Mouse (Mus musculus) CH12.LX (cell line): ENCODE measurements at regions not wholly inside any gene's neighbourhood (a gene's known extent, or its start where the extent isn't known, plus 50 kb on each side); places are given as distances from the start of the nearest gene placed in this dataset.

Experiments used
- DNase-seq: peaks from one replicate; pipeline ENCODE4 v3.0.0-alpha.2; 2013; ENCODE audit errors: extremely low read depth
- H3K27ac ChIP-seq: 2 replicates; pipeline ENCODE4 v1.5.1; 2012; ENCODE audit warnings: low read depth, mild to moderate bottlenecking, control low read depth, moderate library complexity; ENCODE audit not compliant: insufficient read depth
- H3K27me3 ChIP-seq: replicated peaks from 2 replicates; pipeline ENCODE3; 2012; ENCODE audit warnings: inconsistent platforms
- H3K36me3 ChIP-seq, 2 experiments: replicated peaks in 1 of 2; 2 replicates each; pipeline versions ENCODE3 to v1.6.1; 2012; ENCODE audit warnings: inconsistent platforms in 1 of 2, low read length in 1 of 2, mild to moderate bottlenecking in 1 of 2, mixed read lengths in 1 of 2, moderate library complexity in 1 of 2; ENCODE audit not compliant: control insufficient read depth in 1 of 2, insufficient read depth in 1 of 2
- H3K4me1 ChIP-seq, 2 experiments: 2 replicates each; pipeline ENCODE4 v1.6.1; 2012; ENCODE audit warnings: inconsistent platforms in 1 of 2, moderate library complexity in 1 of 2; ENCODE audit not compliant: insufficient read depth in 2 of 2, control insufficient read depth in 1 of 2
- H3K4me2 ChIP-seq: 2 replicates; pipeline ENCODE4 v1.6.1; 2012; ENCODE audit warnings: low read depth, mild to moderate bottlenecking, control low read depth; ENCODE audit not compliant: poor library complexity, insufficient read depth, severe bottlenecking
- H3K4me3 ChIP-seq, 3 experiments: fragments of 150-350 bp in 1 of 3; sonication (generic) in 1 of 3; replicated peaks in 1 of 3; 2 replicates each; pipeline versions ENCODE3 to v1.5.1; 2011 to 2012; ENCODE audit warnings: low read depth in 2 of 3, low read length in 2 of 3, mild to moderate bottlenecking in 2 of 3, moderate library complexity in 2 of 3, control low read depth in 1 of 3, improper control_type of control experiment in 1 of 3, inconsistent platforms in 1 of 3, mixed read lengths in 1 of 3; ENCODE audit not compliant: poor library complexity in 1 of 3
- H3K79me2 ChIP-seq: replicated peaks from 2 replicates; pipeline ENCODE4 v1.6.1; 2012; ENCODE audit warnings: mild to moderate bottlenecking, moderate library complexity; ENCODE audit not compliant: control insufficient read depth, poor library complexity, insufficient read depth, severe bottlenecking; ENCODE audit errors: extremely low read depth
- H3K9ac ChIP-seq: 2 replicates; pipeline ENCODE4 v1.6.1; 2012; ENCODE audit warnings: low read depth, mild to moderate bottlenecking, control low read depth, moderate library complexity; ENCODE audit not compliant: insufficient read depth
- H3K9me3 ChIP-seq: replicated peaks from 2 replicates; pipeline ENCODE3; 2012; ENCODE audit warnings: low read length, inconsistent platforms, mixed read lengths
- BHLHE40 ChIP-seq: IDR thresholded peaks from 2 replicates; pipeline ENCODE4 v1.6.1; 2011; ENCODE audit warnings: mild to moderate bottlenecking, low read depth, low read length, improper control_type of control experiment
- E2F4 ChIP-seq: IDR thresholded peaks from 2 replicates; pipeline ENCODE4 v1.6.1; 2011; ENCODE audit warnings: low read depth, low read length, improper control_type of control experiment; ENCODE audit not compliant: insufficient replicate concordance
- ELF1 ChIP-seq: IDR thresholded peaks from 2 replicates; pipeline ENCODE4 v1.6.1; 2014; ENCODE audit warnings: low read depth, mild to moderate bottlenecking, inconsistent platforms, low read length, improper control_type of control experiment
- IRF4 ChIP-seq: IDR thresholded peaks from 2 replicates; pipeline ENCODE4 v1.6.1; 2014; ENCODE audit warnings: low read depth, mild to moderate bottlenecking, inconsistent platforms, low read length, improper control_type of control experiment
- JUN ChIP-seq: IDR thresholded peaks from 2 replicates; pipeline ENCODE4 v1.6.1; 2011; ENCODE audit warnings: low read depth, mild to moderate bottlenecking, low read length, improper control_type of control experiment, moderate library complexity; ENCODE audit not compliant: insufficient read depth
- JUND ChIP-seq: conservative IDR thresholded peaks from 2 replicates; pipeline ENCODE4 v1.6.1; 2011; ENCODE audit warnings: low read depth, low read length, improper control_type of control experiment
- MAFK ChIP-seq: IDR thresholded peaks from 2 replicates; pipeline ENCODE4 v1.6.1; 2011; ENCODE audit warnings: low read length, improper control_type of control experiment; ENCODE audit not compliant: insufficient replicate concordance
- MAX ChIP-seq: IDR thresholded peaks from 2 replicates; pipeline ENCODE4 v1.6.1; 2011; ENCODE audit warnings: low read length, improper control_type of control experiment
- MAZ ChIP-seq: IDR thresholded peaks from 2 replicates; pipeline ENCODE4 v1.6.1; 2012; ENCODE audit warnings: low read depth, mild to moderate bottlenecking, inconsistent platforms, low read length, improper control_type of control experiment, moderate library complexity
- MXI1 ChIP-seq: IDR thresholded peaks from 2 replicates; pipeline ENCODE4 v1.6.1; 2011; ENCODE audit warnings: mild to moderate bottlenecking, low read depth, low read length, improper control_type of control experiment
- MYC ChIP-seq: IDR thresholded peaks from 2 replicates; pipeline ENCODE4 v1.6.1; 2011; ENCODE audit warnings: low read depth, mild to moderate bottlenecking, improper control_type of control experiment, low read length
- NELFE ChIP-seq: IDR thresholded peaks from 2 replicates; pipeline ENCODE4 v1.6.1; 2011; ENCODE audit warnings: low read depth, low read length, improper control_type of control experiment
- NRF1 ChIP-seq: IDR thresholded peaks from 2 replicates; pipeline ENCODE4 v1.6.1; 2014; ENCODE audit warnings: low read depth, mild to moderate bottlenecking, inconsistent platforms, low read length, improper control_type of control experiment, moderate library complexity
- POLR2A ChIP-seq: IDR thresholded peaks from 2 replicates; pipeline ENCODE4 v1.6.1; 2011; ENCODE audit warnings: low read depth, mild to moderate bottlenecking, improper control_type of control experiment, low read length
- POLR2AphosphoS2 ChIP-seq: IDR thresholded peaks from 2 replicates; pipeline ENCODE4 v1.6.1; 2011; ENCODE audit warnings: low read depth, low read length, improper control_type of control experiment
- RCOR1 ChIP-seq: conservative IDR thresholded peaks from 2 replicates; pipeline ENCODE4 v1.6.1; 2012; ENCODE audit warnings: low read depth, mild to moderate bottlenecking, inconsistent platforms, low read length, improper control_type of control experiment
- SIN3A ChIP-seq: IDR thresholded peaks from 2 replicates; pipeline ENCODE4 v1.6.1; 2012; ENCODE audit warnings: low read length, improper control_type of control experiment, inconsistent platforms
- SMC3 ChIP-seq: IDR thresholded peaks from 2 replicates; pipeline ENCODE4 v1.6.1; 2011; ENCODE audit warnings: low read depth, low read length, improper control_type of control experiment
- USF1 ChIP-seq: IDR thresholded peaks from 2 replicates; pipeline ENCODE4 v1.6.1; 2014; ENCODE audit warnings: low read depth, mild to moderate bottlenecking, inconsistent platforms, low read length, improper control_type of control experiment
- USF2 ChIP-seq: conservative IDR thresholded peaks from 2 replicates; pipeline ENCODE4 v1.6.1; 2011; ENCODE audit warnings: low read depth, low read length, improper control_type of control experiment
- ZC3H11A ChIP-seq: IDR thresholded peaks from 2 replicates; pipeline ENCODE4 v1.6.1; 2012; ENCODE audit warnings: low read depth, mild to moderate bottlenecking, inconsistent platforms, low read length, improper control_type of control experiment
- ZMIZ1 ChIP-seq: IDR thresholded peaks from 2 replicates; pipeline ENCODE4 v1.6.1; 2012; ENCODE audit warnings: low read depth, mild to moderate bottlenecking, inconsistent platforms, low read length, improper control_type of control experiment
- ZNF384 ChIP-seq: IDR thresholded peaks from 2 replicates; pipeline ENCODE4 v1.6.1; 2012; ENCODE audit warnings: low read depth, low read length, improper control_type of control experiment, inconsistent platforms
- dilution Hi-C: fragments of 300-500 bp; cut with MboI; formaldehyde crosslinking; loops from 2 replicates; pipeline ENCODE4 v1.14.3; 2020; ENCODE audit warnings: low sequenced_read_pairs; ENCODE audit not compliant: extremely low pct_unique_long_range_greater_than_20kb, extremely low pct_ligation_motif_present
- in situ Hi-C: fragments of 300-500 bp; cut with MboI; formaldehyde crosslinking; loops from 3 replicates; pipeline ENCODE4 v1.14.3; 2019; ENCODE audit warnings: low sequenced_read_pairs, low pct_ligation_motif_present, low pct_unique_long_range_greater_than_20kb, mixed read lengths

- no peaks in the 10 kb centered on the region for H3K9me3 ChIP-seq
- no peak overlapping the region for H3K27ac ChIP-seq
- no peaks in the 10 kb centered on the region for H3K79me2 ChIP-seq
- no peak for DNase-seq
- H3K4me2 ChIP-seq = no peak overlapping the region
- H3K4me1 ChIP-seq = peaks cover 2 to 10% of the 10 kb centered on the region in 2 experiments; a peak in 3 of 4 replicates
- no peaks in the 10 kb centered on the region for H3K36me3 ChIP-seq
- H3K9ac ChIP-seq = no peak overlapping the region
- no peak for TF ChIP-seq MYC
- no peak for TF ChIP-seq MAZ
- TF ChIP-seq JUN = 0 out of 2 replicates have a peak, but pooled peaks have one; percentile 23
- TF ChIP-seq JUND = 0 out of 2 replicates have a peak, but pooled peaks have one; percentile 14
- dilution Hi-C loops = no loop called here
- H3K27me3 ChIP-seq = no peaks in the 10 kb centered on the region
- H3K4me3 ChIP-seq = no peak overlapping the region
- in situ Hi-C loops = no loop called here
Measured at GRCm38 (mm10) chr7:113081120-113081519, 126.1 kb upstream of the Arntl start.

GRCm38 (mm10) chr7:113084930-113085625 is 122.2 kb upstream of the Arntl start:
- peaks cover 2 to 22% of the 10 kb centered on the region in 2 experiments; a peak in 3 of 4 replicates for H3K4me1 ChIP-seq
- no peaks in the 10 kb centered on the region for H3K9me3 ChIP-seq
- no peak overlapping the region for H3K27ac ChIP-seq
- no peaks in the 10 kb centered on the region for H3K36me3 ChIP-seq
- TF ChIP-seq ZC3H11A = no peak
- TF ChIP-seq ELF1 = no peak
- TF ChIP-seq ZMIZ1 = no peak
- no peak for TF ChIP-seq MYC
- TF ChIP-seq POLR2A = no peak
- TF ChIP-seq MXI1 = no peak
- no peak for TF ChIP-seq MAFK
- no peak for TF ChIP-seq USF2
- no peak for TF ChIP-seq E2F4
- TF ChIP-seq POLR2AphosphoS2 = no peak
- TF ChIP-seq IRF4 = no peak
- TF ChIP-seq ZNF384 = no peak
- TF ChIP-seq RCOR1 = no peak
- TF ChIP-seq USF1 = no peak
- TF ChIP-seq SIN3A = no peak
- TF ChIP-seq SMC3 = no peak
- no peak for TF ChIP-seq MAX
- TF ChIP-seq NELFE = no peak
- no peak for TF ChIP-seq BHLHE40
- TF ChIP-seq NRF1 = no peak
- H3K4me2 ChIP-seq = no peak overlapping the region
- H3K4me3 ChIP-seq = no peak overlapping the region
- H3K27me3 ChIP-seq = no peaks in the 10 kb centered on the region
- no peak for DNase-seq
- H3K79me2 ChIP-seq = no peaks in the 10 kb centered on the region
- in situ Hi-C loops = no loop called here
- dilution Hi-C loops = no loop called here
- H3K9ac ChIP-seq = no peak overlapping the region
